8 mouse cellular contexts compared by ENCODE assay signal in the genomic region with DNA sequence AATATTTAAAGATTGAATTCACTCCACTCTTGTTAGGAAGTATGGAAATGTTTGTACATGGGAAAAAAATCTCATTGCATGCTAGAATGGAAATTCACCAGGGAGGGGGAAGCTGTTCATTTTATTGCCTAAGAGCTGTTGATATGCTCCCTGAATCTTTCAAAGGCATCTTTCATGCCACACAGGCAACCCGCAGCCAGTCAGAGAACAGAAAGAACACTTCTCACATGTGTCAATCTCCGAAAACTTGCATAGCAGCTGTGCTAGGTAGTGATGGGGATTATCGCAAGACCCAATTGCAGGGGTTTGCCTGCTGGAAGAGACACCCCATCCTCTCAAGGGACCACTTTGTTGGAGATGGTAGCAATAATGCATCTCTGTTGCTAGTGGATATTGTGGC. TPM values are rescaled to one million over a fixed set of nuclear protein-coding genes. Genes with fewer than 3 reads are reported as not detected.
DNase-seq lines count a peak whose midpoint lies in the region; ATAC-seq and TF ChIP-seq lines count a peak whose summit lies in the region.

No protein-coding gene starts in this region.

- H3K4me2 ChIP-seq in embryonic facial prominence, embryonic 13.5 days, result no peak overlapping the region
- H3K4me2 ChIP-seq in embryonic facial prominence, embryonic 14.5 days (ENCODE audit: low read depth, low read length), result peak overlapping the region; percentile 26; the same call in 1 of the 2 replicates
- H3K4me2 ChIP-seq in midbrain, embryonic 13.5 days (replicated peaks), result peak overlapping the region; percentile 49

- H3K27ac ChIP-seq in embryonic facial prominence, embryonic 13.5 days, result peak overlapping the region; percentile 68; the same call in 1 of the 2 replicates
- no peak overlapping the region for H3K27ac ChIP-seq in embryonic facial prominence, embryonic 10.5 days (replicated peaks)
- peak overlapping the region; percentile 85 for H3K27ac ChIP-seq in left cerebral cortex, adult 2 months
- peak overlapping the region; percentile 75; the same call in 1 of the 2 replicates for H3K27ac ChIP-seq in embryonic facial prominence, embryonic 14.5 days (replicated peaks; ENCODE audit: low read depth, low read length)
- H3K27ac ChIP-seq in midbrain, embryonic 13.5 days, result peak overlapping the region; percentile 87

- peaks cover 12% of the 10 kb centered on the region for H3K4me1 ChIP-seq in embryonic facial prominence, embryonic 13.5 days
- H3K4me1 ChIP-seq in embryonic facial prominence, embryonic 10.5 days, result peaks cover 11% of the 10 kb centered on the region
- H3K4me1 ChIP-seq in embryonic facial prominence, embryonic 14.5 days (ENCODE audit: control insufficient read depth, insufficient read depth, low read length), result peaks cover 13% of the 10 kb centered on the region
- H3K4me1 ChIP-seq in midbrain, embryonic 13.5 days (replicated peaks), result peaks cover 36% of the 10 kb centered on the region

- ATAC-seq in embryonic facial prominence, embryonic 13.5 days (ENCODE audit: insufficient number of reproducible peaks, insufficient read depth, low FRiP score, low TSS enrichment, low read depth), result no peak
- 0 out of 2 replicates have a peak, but pooled peaks have one; percentile 26 for ATAC-seq in embryonic facial prominence, embryonic 14.5 days (ENCODE audit: low read depth)
- peak; percentile 69; the same call in 1 of the 2 replicates for ATAC-seq in midbrain, embryonic 13.5 days

- WGBS in embryonic facial prominence, embryonic 13.5 days, result 57% methylated on average over 3 of the region's 3 CpGs
- 84% methylated on average over 3 of the region's 3 CpGs for WGBS in embryonic facial prominence, embryonic 10.5 days
- WGBS in embryonic facial prominence, embryonic 14.5 days, result 55% methylated on average over 3 of the region's 3 CpGs
- 27% methylated on average over 3 of the region's 3 CpGs for WGBS in midbrain, embryonic 13.5 days

- H3K27me3 ChIP-seq in embryonic facial prominence, embryonic 13.5 days, result no peaks in the 10 kb centered on the region
- H3K27me3 ChIP-seq in embryonic facial prominence, embryonic 10.5 days (replicated peaks; ENCODE audit: low read depth, poor library complexity, severe bottlenecking), result no peaks in the 10 kb centered on the region
- H3K27me3 ChIP-seq in embryonic facial prominence, embryonic 14.5 days (replicated peaks; ENCODE audit: control insufficient read depth, insufficient read depth, low read length), result no peaks in the 10 kb centered on the region
- no peaks in the 10 kb centered on the region for H3K27me3 ChIP-seq in midbrain, embryonic 13.5 days

- H3K4me3 ChIP-seq in embryonic facial prominence, embryonic 13.5 days, result no peak overlapping the region
- H3K4me3 ChIP-seq in embryonic facial prominence, embryonic 10.5 days, result no peak overlapping the region
- peak overlapping the region; percentile 34 for H3K4me3 ChIP-seq in left cerebral cortex, adult 2 months
- H3K4me3 ChIP-seq in embryonic facial prominence, embryonic 14.5 days (ENCODE audit: low read depth, low read length), result no peak overlapping the region
- peak overlapping the region; percentile 9; the same call in 1 of the 2 replicates for H3K4me3 ChIP-seq in midbrain, embryonic 13.5 days (replicated peaks)

- no peaks in the 10 kb centered on the region; the same call in 1 of the 2 replicates for H3K36me3 ChIP-seq in embryonic facial prominence, embryonic 13.5 days
- H3K36me3 ChIP-seq in embryonic facial prominence, embryonic 10.5 days (replicated peaks), result 0 out of 2 replicates have a peak, but pooled peaks cover 3% of the 10 kb centered on the region
- peaks cover 5% of the 10 kb centered on the region; the same call in 1 of the 2 replicates for H3K36me3 ChIP-seq in embryonic facial prominence, embryonic 14.5 days (ENCODE audit: control insufficient read depth, insufficient read depth, low read length)
- no peaks in the 10 kb centered on the region for H3K36me3 ChIP-seq in midbrain, embryonic 13.5 days

- TF ChIP-seq CTCF in left cerebral cortex, adult 2 months (IDR thresholded peaks at IDR 0.05), result no peak

- no peak for DNase-seq in embryonic facial prominence, embryonic 10.5 days (ENCODE audit: low spot score)
- no peak for DNase-seq in left cerebral cortex, adult 2 months (ENCODE audit: extremely low spot score in 1 of 2, low spot score in 2 of 2)
- no peak for DNase-seq in left cerebral cortex, adult 11 months (ENCODE audit: low spot score)
- DNase-seq in embryonic facial prominence, embryonic 14.5 days (ENCODE audit: low spot score), result peak; percentile 76
- DNase-seq in thymus, postnatal 25 days, result no peak
- no peak for DNase-seq in thymus, postnatal 14 days

- H3K9me3 ChIP-seq in embryonic facial prominence, embryonic 13.5 days, result no peaks in the 10 kb centered on the region
- H3K9me3 ChIP-seq in embryonic facial prominence, embryonic 10.5 days, result no peaks in the 10 kb centered on the region
- peaks cover 5% of the 10 kb centered on the region; the same call in 1 of the 2 replicates for H3K9me3 ChIP-seq in embryonic facial prominence, embryonic 14.5 days (ENCODE audit: control insufficient read depth, low read length)
- no peaks in the 10 kb centered on the region for H3K9me3 ChIP-seq in midbrain, embryonic 13.5 days

- no peak overlapping the region for H3K9ac ChIP-seq in embryonic facial prominence, embryonic 13.5 days
- no peak overlapping the region for H3K9ac ChIP-seq in embryonic facial prominence, embryonic 14.5 days (ENCODE audit: low read depth, low read length)
- H3K9ac ChIP-seq in midbrain, embryonic 13.5 days (replicated peaks), result no peak overlapping the region

- intact Hi-C loops in left cerebral cortex, adult 2 months (cut with DNase I), result loop anchor here (5.0 to 10.0 kb wide), 2 partner anchors 268 to 356 kb away; no protein-coding TSS in a partner anchor

RNA-seq across cellular contexts. Expression of a gene that starts 8.9 kb away (rescaled TPM):
- polyA plus RNA-seq in embryonic facial prominence, embryonic 13.5 days (2015; fragmentation: Nextera tagmentation; extraction: Ambion mirVana), result not detected in 2 replicates
- not detected in 2 replicates for polyA plus RNA-seq in embryonic facial prominence, embryonic 10.5 days (2016; fragmentation: Nextera tagmentation; extraction: Ambion mirVana)
- total RNA-seq in left cerebral cortex, adult 2 months (2021), result not detected
- polyA plus RNA-seq in embryonic facial prominence, embryonic 14.5 days (2014; fragmentation: Nextera tagmentation; extraction: Ambion mirVana), result not detected in 2 replicates
- polyA plus RNA-seq in midbrain, embryonic 13.5 days (2015; fragmentation: Nextera tagmentation; extraction: Ambion mirVana), result not detected in 2 replicates

Comparison
In these comparisons a context has a peak if more than half of its experiments do, and no peak if none do; other contexts are left out.
1. H3K4me3 ChIP-seq: peak in left cerebral cortex, adult 2 months (single experiment) and midbrain, embryonic 13.5 days (single experiment); none in embryonic facial prominence, embryonic 13.5 days (single experiment), embryonic facial prominence, embryonic 10.5 days (single experiment) and embryonic facial prominence, embryonic 14.5 days (single experiment).